Mouse (Mus musculus): ENCODE results near the gene Treml2. TPM values are rescaled to one million over a fixed set of nuclear protein-coding genes. Genes with fewer than 3 reads are reported as not detected.

Treml2 gene
- polyA plus RNA-seq, 1 experiment from 2014 or later, result 2.7 TPM

DNA sequence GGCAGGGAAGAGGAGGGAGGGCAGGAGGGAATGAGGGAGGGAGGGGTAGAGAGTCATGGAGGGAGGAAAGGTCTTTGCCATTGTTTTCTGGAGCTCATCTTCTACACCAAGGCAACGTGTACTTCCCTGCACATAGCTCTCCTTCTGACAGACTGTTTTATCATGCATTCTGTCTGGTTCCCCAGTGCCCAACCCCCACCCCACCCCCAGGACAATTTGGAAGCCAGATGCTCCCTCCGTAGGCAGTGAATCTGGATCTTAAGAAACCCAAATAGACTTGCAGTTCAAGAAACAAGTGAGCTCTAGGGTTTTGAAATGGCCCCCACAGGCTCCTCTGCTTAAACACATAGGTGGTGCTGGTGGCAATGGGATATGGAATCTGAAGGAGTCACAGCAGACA lies 58.6 kb downstream of the Treml2 start:
- ATAC-seq, result no peak
- Histone ChIP-seq H3K36me3 (replicated peaks; ENCODE audit: insufficient read depth, low read length) (no peaks in the 10 kb centered on the region), H3K9ac (replicated peaks) (no peak overlapping the region), H3K9me3 (ENCODE audit: low read length) (no peaks in the 10 kb centered on the region), H3K27me3 (ENCODE audit: insufficient read depth, low read length) (no peaks in the 10 kb centered on the region), H3K4me2 (ENCODE audit: low read depth, low read length) (no peak overlapping the region), H3K4me1 (ENCODE audit: insufficient read depth) (no peaks in the 10 kb centered on the region), H3K27ac (ENCODE audit: low read depth) (no peak overlapping the region), H3K4me3 (ENCODE audit: low read depth, low read length) (no peak overlapping the region)
- DNase-seq, result no peak
- TF ChIP-seq EP300 (IDR thresholded peaks at IDR 0.05; ENCODE audit: low read depth), result no peak
- TF ChIP-seq CTCF (IDR thresholded peaks at IDR 0.05; ENCODE audit: low read depth), result no peak
- WGBS (ENCODE audit: insufficient replicate concordance), result 44% methylated on average over 2 of the region's 2 CpGs

DNA sequence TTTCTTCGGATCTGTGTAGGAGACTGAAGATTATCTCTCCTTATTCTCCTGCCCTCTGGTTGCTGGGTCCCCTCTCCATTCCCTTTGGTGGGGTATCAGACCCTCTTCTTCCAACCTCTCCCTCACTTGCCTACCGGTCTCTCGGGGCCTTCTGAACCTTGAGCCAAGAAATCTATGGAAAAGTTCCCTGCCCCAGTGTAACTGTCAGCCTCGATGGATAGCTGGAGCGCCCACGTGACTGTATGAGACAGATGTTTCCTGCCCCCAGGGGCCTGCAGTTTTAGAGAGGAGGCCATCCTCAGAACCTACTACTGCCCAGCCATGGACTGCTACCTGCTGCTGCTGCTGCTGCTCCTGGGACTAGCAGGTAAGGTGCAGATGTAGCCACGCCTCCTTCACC lies 60.3 kb downstream of the Treml2 start, which contains the start of gene Treml1:
Gene Treml1 (plus strand): TSS at position 301 of the 400 bp plus-strand sequence.
- Histone ChIP-seq H3K9me3 (ENCODE audit: low read length) (no peaks in the 10 kb centered on the region), H3K36me3 (replicated peaks; ENCODE audit: insufficient read depth, low read length) (no peaks in the 10 kb centered on the region), H3K4me1 (ENCODE audit: insufficient read depth) (no peaks in the 10 kb centered on the region), H3K4me2 (ENCODE audit: low read depth, low read length) (no peak within 1 kb of the TSS), H3K9ac (replicated peaks) (no peak within 1 kb of the TSS), H3K27ac (ENCODE audit: low read depth) (no peak within 1 kb of the TSS), H3K4me3 (ENCODE audit: low read depth, low read length) (no peak within 1 kb of the TSS), H3K27me3 (ENCODE audit: insufficient read depth, low read length) (no peaks in the 10 kb centered on the region)
- ATAC-seq (no peak), DNase-seq (no peak)
- WGBS (ENCODE audit: insufficient replicate concordance), result 54% methylated on average over 7 of the region's 7 CpGs
- no peak for TF ChIP-seq EP300 (IDR thresholded peaks at IDR 0.05; ENCODE audit: low read depth)
- no peak for TF ChIP-seq CTCF (IDR thresholded peaks at IDR 0.05; ENCODE audit: low read depth)

DNA sequence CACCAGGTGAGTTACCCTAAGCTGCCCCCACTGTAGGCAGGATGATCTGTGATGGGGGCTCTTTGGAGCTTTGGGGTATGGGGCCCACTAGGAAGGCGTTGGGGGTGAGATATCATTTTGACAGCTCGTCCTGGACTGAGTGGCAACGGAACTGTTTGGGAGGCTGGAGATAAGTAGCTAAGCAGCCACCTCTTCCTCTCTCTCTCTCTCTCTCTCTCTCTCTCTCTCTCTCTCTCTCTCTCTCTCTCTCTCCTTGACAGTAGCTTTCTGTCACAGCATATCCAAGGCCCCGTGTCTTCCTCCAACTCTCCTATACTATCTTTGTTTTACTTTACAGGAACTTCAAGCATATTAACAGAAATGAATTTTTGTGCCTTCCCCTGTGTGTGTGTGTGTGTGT lies 61.2 kb downstream of the Treml2 start:
- Histone ChIP-seq H3K9me3 (ENCODE audit: low read length) (no peaks in the 10 kb centered on the region), H3K4me3 (ENCODE audit: low read depth, low read length) (no peak overlapping the region), H3K27ac (ENCODE audit: low read depth) (no peak overlapping the region), H3K27me3 (ENCODE audit: insufficient read depth, low read length) (no peaks in the 10 kb centered on the region), H3K36me3 (replicated peaks; ENCODE audit: insufficient read depth, low read length) (no peaks in the 10 kb centered on the region), H3K4me1 (ENCODE audit: insufficient read depth) (no peaks in the 10 kb centered on the region), H3K9ac (replicated peaks) (no peak overlapping the region), H3K4me2 (ENCODE audit: low read depth, low read length) (no peak overlapping the region)
- ATAC-seq (peak; percentile 23; the same call in 1 of the 2 replicates), DNase-seq (no peak)
- no peak for TF ChIP-seq EP300 (IDR thresholded peaks at IDR 0.05; ENCODE audit: low read depth)
- no peak for TF ChIP-seq CTCF (IDR thresholded peaks at IDR 0.05; ENCODE audit: low read depth)
- 15% methylated on average over 4 of the region's 4 CpGs for WGBS (ENCODE audit: insufficient replicate concordance)

Other genes starting within 250 kb of the Treml2 start
- not detected in 2 replicates for gene 1700067P10Rik, start 210.2 kb upstream of the Treml2 start, polyA plus RNA-seq (2015; fragmentation: Nextera tagmentation; extraction: Ambion mirVana)
- 1.1 and 1.4 TPM in 2 replicates for gene 9830107B12Rik, start 153.2 kb upstream of the Treml2 start, polyA plus RNA-seq (2015; fragmentation: Nextera tagmentation; extraction: Ambion mirVana)
- 1.6 and 1.7 TPM in 2 replicates for gene A530064D06Rik, start 132.2 kb upstream of the Treml2 start, polyA plus RNA-seq (2015; fragmentation: Nextera tagmentation; extraction: Ambion mirVana)
- 1.6 and 2.1 TPM in 2 replicates for gene Trem1, start 66.7 kb upstream of the Treml2 start, polyA plus RNA-seq (2015; fragmentation: Nextera tagmentation; extraction: Ambion mirVana)
- gene Trem3, start 51.7 kb upstream of the Treml2 start, polyA plus RNA-seq (2015; fragmentation: Nextera tagmentation; extraction: Ambion mirVana), result 12.2 and 14.3 TPM in 2 replicates
- gene Treml4, start 35.2 kb upstream of the Treml2 start, polyA plus RNA-seq (2015; fragmentation: Nextera tagmentation; extraction: Ambion mirVana), result 7.9 and 9.2 TPM in 2 replicates
- gene B430306N03Rik, start 16.6 kb downstream of the Treml2 start, polyA plus RNA-seq (2015; fragmentation: Nextera tagmentation; extraction: Ambion mirVana), result 4.7 and 5.1 TPM in 2 replicates
- 5.6 and 6.3 TPM in 2 replicates for gene Trem2, start 46.9 kb downstream of the Treml2 start, polyA plus RNA-seq (2015; fragmentation: Nextera tagmentation; extraction: Ambion mirVana)
- gene Treml1, start 60.4 kb downstream of the Treml2 start, polyA plus RNA-seq (2015; fragmentation: Nextera tagmentation; extraction: Ambion mirVana), result 17.3 and 18.8 TPM in 2 replicates
- gene Nfya, start 110.4 kb downstream of the Treml2 start, polyA plus RNA-seq (2015; fragmentation: Nextera tagmentation; extraction: Ambion mirVana), result 3.2 and 3.7 TPM in 2 replicates
- gene Oard1, start 110.5 kb downstream of the Treml2 start, polyA plus RNA-seq (2015; fragmentation: Nextera tagmentation; extraction: Ambion mirVana), result 29.7 and 30.1 TPM in 2 replicates
- 0.25 and 3.6 TPM in 2 replicates for gene Apobec2, start 133.4 kb downstream of the Treml2 start, polyA plus RNA-seq (2015; fragmentation: Nextera tagmentation; extraction: Ambion mirVana)
- 61.1 and 65.2 TPM in 2 replicates for gene Tspo2, start 152.0 kb downstream of the Treml2 start, polyA plus RNA-seq (2015; fragmentation: Nextera tagmentation; extraction: Ambion mirVana)
- gene Unc5cl, start 155.4 kb downstream of the Treml2 start, polyA plus RNA-seq (2015; fragmentation: Nextera tagmentation; extraction: Ambion mirVana), result 0.68 and 0.92 TPM in 2 replicates